Mouse (Mus musculus): ENCODE data around the gene Spdye4a. TPM values are rescaled to one million over a fixed set of nuclear protein-coding genes. Genes with fewer than 3 reads are reported as not detected.

Spdye4a gene
- polyA plus RNA-seq (2015; fragmentation: Nextera tagmentation; extraction: Ambion mirVana), result not detected in 2 replicates

DNA sequence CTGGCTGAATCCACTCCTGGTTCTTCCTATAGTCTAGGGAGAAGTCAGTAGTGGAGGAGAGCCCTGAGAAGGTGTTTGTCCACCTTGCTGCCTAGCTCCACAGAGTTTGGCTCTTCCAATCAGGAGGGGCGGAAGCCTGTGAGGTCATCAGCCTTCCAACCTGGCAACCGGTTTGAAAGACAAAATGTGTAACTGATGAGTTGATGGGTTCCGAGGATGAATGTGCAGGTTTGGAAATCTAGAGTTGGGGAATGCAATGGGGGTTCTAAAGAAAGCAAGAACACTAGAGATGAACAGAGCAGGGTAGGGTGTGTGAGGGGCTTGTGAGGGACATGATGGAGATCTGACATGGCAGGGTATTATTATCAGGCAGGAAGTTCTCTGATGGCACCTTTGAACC is at the start of gene Spdye4a:
Spdye4a (minus strand) TSS at position 101 of the 400 bp plus-strand sequence.
- H3K4me2 ChIP-seq, result no peak within 1 kb of the TSS
- ATAC-seq (ENCODE audit: insufficient read depth, low FRiP score, low read depth), result no peak
- H3K27ac ChIP-seq, result no peak within 1 kb of the TSS
- no peak within 1 kb of the TSS for H3K4me3 ChIP-seq (replicated peaks)
- H3K9me3 ChIP-seq, result no peaks in the 10 kb centered on the region
- no peaks in the 10 kb centered on the region for H3K4me1 ChIP-seq
- H3K9ac ChIP-seq, result no peak within 1 kb of the TSS
- WGBS, result 81% methylated on average over 3 of the region's 3 CpGs
- H3K27me3 ChIP-seq (replicated peaks), result no peaks in the 10 kb centered on the region; the same call in 1 of the 2 replicates
- no peaks in the 10 kb centered on the region for H3K36me3 ChIP-seq

- 46% methylated on average over 5 of the region's 5 CpGs for WGBS
- H3K4me2 ChIP-seq, result no peak overlapping the region
- ATAC-seq (ENCODE audit: insufficient read depth, low FRiP score, low read depth), result no peak
These were observed 49.1 kb upstream of the Spdye4a start for GRCm38 (mm10) chr5:143275761-143276160.

DNA sequence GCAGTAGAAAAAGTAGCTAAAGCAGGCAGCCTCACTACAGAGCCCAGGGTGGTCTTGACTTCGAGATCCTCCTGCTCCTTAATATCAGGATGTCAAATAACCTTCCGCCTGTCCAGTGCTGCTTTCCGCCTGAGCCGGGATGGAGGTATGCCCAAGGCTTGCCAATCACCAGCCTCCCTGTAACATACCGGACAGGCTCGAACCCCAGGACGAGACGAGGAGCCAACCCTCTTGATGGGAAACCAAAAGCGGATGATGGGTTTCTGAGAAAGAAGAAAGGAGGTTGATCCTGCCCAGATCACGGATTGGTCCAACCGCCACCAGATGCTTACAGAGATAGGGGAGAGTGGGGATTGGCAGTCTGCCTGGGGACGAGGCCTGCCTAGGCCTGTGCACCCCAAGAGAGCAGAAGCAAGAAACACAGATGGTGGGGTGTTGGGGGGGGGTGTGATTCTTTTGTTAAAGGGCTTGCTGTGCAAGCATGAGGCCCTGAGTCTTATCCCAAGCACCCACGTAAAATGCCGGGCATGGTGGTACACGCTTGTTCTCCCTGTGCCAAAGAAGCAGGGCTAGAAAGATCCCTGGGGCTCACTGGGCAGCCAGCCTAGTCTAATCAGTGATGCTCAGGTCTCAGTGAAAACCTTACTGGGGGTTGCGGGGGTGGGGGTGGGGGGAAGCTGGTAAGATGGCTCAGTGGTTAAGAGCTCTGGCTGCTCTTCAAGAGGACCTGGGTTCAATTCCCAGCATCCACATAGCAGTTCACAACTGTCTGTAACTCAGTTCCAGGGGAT is 46.0 kb upstream of the Spdye4a start:
- 86% methylated on average over 16 of the region's 16 CpGs for WGBS
- H3K4me2 ChIP-seq, result no peak overlapping the region
- H3K27ac ChIP-seq, result no peak overlapping the region
- H3K36me3 ChIP-seq, result no peaks in the 10 kb centered on the region
- H3K9ac ChIP-seq, result no peak overlapping the region
- peaks cover 14% of the 10 kb centered on the region for H3K4me1 ChIP-seq
- no peak for ATAC-seq (ENCODE audit: insufficient read depth, low FRiP score, low read depth)
- no peaks in the 10 kb centered on the region for H3K9me3 ChIP-seq
- H3K27me3 ChIP-seq (replicated peaks), result peaks cover 12% of the 10 kb centered on the region; the same call in 1 of the 2 replicates
- H3K4me3 ChIP-seq (replicated peaks), result no peak overlapping the region

More at GRCm38 (mm10) chr5:143275761-143276160, 49.1 kb upstream of the Spdye4a start:
- no peak overlapping the region for H3K9ac ChIP-seq
- no peaks in the 10 kb centered on the region for H3K9me3 ChIP-seq
- peaks cover under 1% of the 10 kb centered on the region; the same call in 1 of the 2 replicates for H3K4me1 ChIP-seq
- H3K4me3 ChIP-seq (replicated peaks), result no peak overlapping the region
- peaks cover 13% of the 10 kb centered on the region; the same call in 1 of the 2 replicates for H3K27me3 ChIP-seq (replicated peaks)
- H3K36me3 ChIP-seq, result no peaks in the 10 kb centered on the region
- no peak overlapping the region for H3K27ac ChIP-seq

DNA sequence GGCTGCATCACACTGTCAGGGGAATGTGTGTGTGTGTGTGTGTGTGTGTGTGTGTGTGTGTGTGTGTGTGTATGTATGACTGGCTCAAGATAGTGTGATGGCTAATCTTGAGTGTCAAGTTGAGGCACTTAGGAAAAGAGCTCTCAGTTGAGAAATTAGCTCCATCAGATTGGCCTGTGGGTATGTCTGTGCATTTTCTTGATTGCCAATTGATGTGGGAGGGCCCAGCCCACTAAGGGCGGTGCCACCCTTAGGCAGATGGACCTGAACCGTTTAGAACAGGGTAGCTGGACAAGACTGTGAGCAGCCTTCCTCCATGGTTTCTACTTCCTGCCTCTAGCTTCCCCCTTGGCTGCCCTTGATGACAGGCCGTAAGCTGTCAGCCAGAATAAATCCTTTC is 45.4 kb upstream of the Spdye4a start:
- no peaks in the 10 kb centered on the region for H3K36me3 ChIP-seq
- 65% methylated on average over 3 of the region's 3 CpGs for WGBS
- no peak overlapping the region for H3K9ac ChIP-seq
- peaks cover 8% of the 10 kb centered on the region; the same call in 1 of the 2 replicates for H3K27me3 ChIP-seq (replicated peaks)
- no peaks in the 10 kb centered on the region for H3K9me3 ChIP-seq
- H3K27ac ChIP-seq, result no peak overlapping the region
- no peak overlapping the region for H3K4me3 ChIP-seq (replicated peaks)
- H3K4me2 ChIP-seq, result no peak overlapping the region
- ATAC-seq (ENCODE audit: insufficient read depth, low FRiP score, low read depth), result no peak
- peaks cover 14% of the 10 kb centered on the region for H3K4me1 ChIP-seq

GRCm38 (mm10) chr5:143271642-143272041 is 45.0 kb upstream of the Spdye4a start:
- ATAC-seq (ENCODE audit: insufficient read depth, low FRiP score, low read depth), result no peak
- peaks cover 14% of the 10 kb centered on the region for H3K4me1 ChIP-seq
- H3K27ac ChIP-seq, result no peak overlapping the region
- no peaks in the 10 kb centered on the region for H3K9me3 ChIP-seq
- H3K36me3 ChIP-seq, result no peaks in the 10 kb centered on the region
- H3K4me3 ChIP-seq (replicated peaks), result no peak overlapping the region
- no peak overlapping the region for H3K9ac ChIP-seq
- WGBS, result 86% methylated on average over 6 of the region's 6 CpGs
- no peak overlapping the region for H3K4me2 ChIP-seq
- H3K27me3 ChIP-seq (replicated peaks), result peaks cover 8% of the 10 kb centered on the region; the same call in 1 of the 2 replicates

- Histone ChIP-seq H3K4me2 (peak overlapping the region; percentile 83), H3K4me1 (peaks cover 14% of the 10 kb centered on the region), H3K4me3 (replicated peaks) (peak overlapping the region; percentile 90), H3K36me3 (no peaks in the 10 kb centered on the region), H3K9me3 (no peaks in the 10 kb centered on the region), H3K27me3 (replicated peaks) (no peaks in the 10 kb centered on the region), H3K27ac (no peak overlapping the region), H3K9ac (peak overlapping the region; percentile 82)
- no peak; the same call in 1 of the 2 replicates for ATAC-seq (ENCODE audit: insufficient read depth, low FRiP score, low read depth)
- 2% methylated on average over 12 of the region's 12 CpGs for WGBS
These were observed 43.4 kb upstream of the Spdye4a start for GRCm38 (mm10) chr5:143270151-143270519.

- Histone ChIP-seq H3K27me3 (replicated peaks) (no peaks in the 10 kb centered on the region), H3K4me2 (peak within 1 kb of the TSS; percentile 83), H3K36me3 (no peaks in the 10 kb centered on the region), H3K4me3 (replicated peaks) (peak within 1 kb of the TSS; percentile 90), H3K9ac (peak within 1 kb of the TSS; percentile 82), H3K9me3 (no peaks in the 10 kb centered on the region), H3K4me1 (peaks cover 14% of the 10 kb centered on the region), H3K27ac (peak within 1 kb of the TSS; percentile 72; the same call in 1 of the 2 replicates)
- WGBS, result under 1% methylated on average over 73 of the region's 79 CpGs
- peak; percentile 71 for ATAC-seq (ENCODE audit: insufficient read depth, low FRiP score, low read depth)
These were observed 42.9 kb upstream of the Spdye4a start, which contains the start of gene Zfp316 for GRCm38 (mm10) chr5:143269363-143270150. Zfp316 (minus strand) TSS chr5:143270022.

DNA sequence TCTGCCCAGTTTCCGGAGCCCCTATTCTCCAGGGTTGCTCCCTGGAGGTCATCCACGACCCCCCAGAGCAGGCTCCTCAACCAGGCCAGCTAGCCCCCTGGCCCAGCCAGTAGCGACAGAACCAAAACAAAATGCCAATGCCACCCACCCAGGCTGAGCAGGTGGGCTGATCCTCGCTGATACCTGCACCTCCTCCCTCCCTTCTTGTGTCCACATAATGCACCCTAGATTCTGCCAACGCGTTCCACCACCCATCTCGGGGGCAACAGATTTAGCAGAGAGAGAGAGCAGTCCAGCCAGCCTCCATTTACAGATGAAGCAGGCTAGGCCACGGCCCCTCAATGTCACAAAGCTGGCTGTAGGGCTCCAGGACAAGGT is 42.3 kb upstream of the Spdye4a start:
- Histone ChIP-seq H3K27ac (no peak overlapping the region), H3K9me3 (no peaks in the 10 kb centered on the region), H3K4me2 (peak overlapping the region; percentile 83), H3K27me3 (replicated peaks) (no peaks in the 10 kb centered on the region), H3K4me1 (peaks cover 14% of the 10 kb centered on the region), H3K4me3 (replicated peaks) (peak overlapping the region; percentile 90), H3K9ac (no peak overlapping the region), H3K36me3 (peaks cover 5% of the 10 kb centered on the region; the same call in 1 of the 2 replicates)
- 24% methylated on average over 8 of the region's 8 CpGs for WGBS
- no peak for ATAC-seq (ENCODE audit: insufficient read depth, low FRiP score, low read depth)

DNA sequence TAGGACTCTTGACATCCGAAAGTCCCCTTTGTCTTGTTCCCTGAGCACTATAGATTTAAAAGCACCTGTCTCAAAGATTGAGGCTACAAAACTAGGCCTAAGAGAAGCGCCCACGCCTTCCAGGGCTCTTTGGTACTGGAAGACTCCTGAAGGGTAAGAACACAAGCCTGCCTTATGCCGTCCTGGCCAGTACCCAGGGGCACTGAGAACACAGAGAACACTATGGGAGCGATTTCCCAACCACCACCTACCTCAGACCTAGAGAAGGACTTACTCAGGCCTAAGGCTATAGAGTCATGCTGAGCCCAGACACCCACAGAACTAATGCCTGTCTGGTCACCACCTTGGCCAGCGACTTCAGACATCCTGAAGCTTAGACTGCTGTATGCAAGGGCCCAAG is 40.1 kb upstream of the Spdye4a start:
- no peak overlapping the region for H3K9ac ChIP-seq
- no peak overlapping the region for H3K4me2 ChIP-seq
- ATAC-seq (ENCODE audit: insufficient read depth, low FRiP score, low read depth), result no peak
- peaks cover 10% of the 10 kb centered on the region; the same call in 1 of the 2 replicates for H3K36me3 ChIP-seq
- H3K9me3 ChIP-seq, result no peaks in the 10 kb centered on the region
- H3K27me3 ChIP-seq (replicated peaks), result no peaks in the 10 kb centered on the region
- 77% methylated on average over 6 of the region's 6 CpGs for WGBS
- no peak overlapping the region for H3K27ac ChIP-seq
- peaks cover 14% of the 10 kb centered on the region for H3K4me1 ChIP-seq
- no peak overlapping the region for H3K4me3 ChIP-seq (replicated peaks)

DNA sequence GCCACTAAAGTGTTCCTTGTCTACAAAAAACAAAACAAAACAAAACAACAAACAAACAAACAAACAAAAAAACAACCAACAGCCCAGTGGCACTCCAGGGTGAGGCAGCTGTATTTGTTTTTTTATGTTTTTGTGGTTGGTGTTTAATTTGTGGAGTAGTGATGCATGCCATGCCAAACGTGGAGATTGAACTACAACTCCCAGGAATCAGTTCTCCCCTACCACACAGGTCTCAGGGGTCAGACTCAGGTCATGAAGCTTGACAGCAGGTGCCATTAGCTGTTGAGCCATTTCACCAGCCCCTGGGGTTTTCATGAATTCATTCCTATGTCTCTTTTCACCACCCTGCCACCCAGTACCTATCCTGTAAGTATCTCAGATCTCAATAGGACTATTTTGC is 38.7 kb upstream of the Spdye4a start:
- no peak for ATAC-seq (ENCODE audit: insufficient read depth, low FRiP score, low read depth)
- peaks cover 10% of the 10 kb centered on the region for H3K4me1 ChIP-seq
- WGBS, result 46% methylated on average over 1 of the region's 1 CpGs

DNA sequence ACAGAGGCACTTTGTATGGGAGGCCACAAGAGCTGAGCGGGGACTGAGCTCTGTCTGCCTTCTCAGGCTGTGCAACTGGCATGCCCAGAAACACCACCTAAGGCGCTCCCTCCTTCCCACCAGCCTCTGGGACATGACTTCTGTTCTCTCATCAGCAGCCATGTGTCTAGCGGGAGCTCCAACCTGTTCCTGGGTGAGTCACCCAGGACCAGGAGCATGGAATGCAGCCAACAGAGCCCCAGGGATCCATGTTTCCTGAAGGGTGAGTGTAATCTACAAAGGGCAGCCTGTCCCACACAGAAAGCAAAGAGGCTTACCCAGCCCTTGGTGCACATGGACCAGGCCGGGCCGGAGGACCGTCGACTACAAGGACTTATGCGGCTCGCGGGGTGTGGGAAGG is 38.0 kb upstream of the Spdye4a start:
- H3K9ac ChIP-seq, result no peak overlapping the region
- no peak overlapping the region for H3K4me2 ChIP-seq
- no peak overlapping the region for H3K27ac ChIP-seq
- H3K9me3 ChIP-seq, result no peaks in the 10 kb centered on the region
- 90% methylated on average over 10 of the region's 10 CpGs for WGBS
- peaks cover 6% of the 10 kb centered on the region; the same call in 1 of the 2 replicates for H3K4me1 ChIP-seq
- peaks cover 17% of the 10 kb centered on the region; the same call in 1 of the 2 replicates for H3K36me3 ChIP-seq
- H3K27me3 ChIP-seq (replicated peaks), result no peaks in the 10 kb centered on the region
- no peak overlapping the region for H3K4me3 ChIP-seq (replicated peaks)
- ATAC-seq (ENCODE audit: insufficient read depth, low FRiP score, low read depth), result no peak

More for the DNA sequence above, 38.7 kb upstream of the Spdye4a start:
- H3K9ac ChIP-seq, result no peak overlapping the region
- no peak overlapping the region for H3K4me2 ChIP-seq
- H3K27ac ChIP-seq, result no peak overlapping the region
- no peak overlapping the region for H3K4me3 ChIP-seq (replicated peaks)
- H3K36me3 ChIP-seq, result peaks cover 17% of the 10 kb centered on the region; the same call in 1 of the 2 replicates
- no peaks in the 10 kb centered on the region for H3K9me3 ChIP-seq
- no peaks in the 10 kb centered on the region for H3K27me3 ChIP-seq (replicated peaks)

All from stomach, embryonic 15.5 days (tissue).